Mouse (Mus musculus) urinary bladder, adult 18-20 months (tissue): ENCODE data around the gene Golga7b.

ENCODE experiments used
- DNase-seq, 2 experiments: peaks; one replicate each; pipeline ENCODE4 v3.0.0; 2022; ENCODE audit warnings: low spot score in 2 of 2, mixed read lengths in 2 of 2

Golga7b gene

GRCm38 (mm10) chr19:42249976-42250914 lies 2.9 kb downstream of the Golga7b start:
- no peak for DNase-seq

GRCm38 (mm10) chr19:42255438-42255783 lies 8.0 kb downstream of the Golga7b start:
- no peak for DNase-seq

- peak; percentile 8 to 34 for DNase-seq
These were observed 8.6 kb downstream of the Golga7b start for GRCm38 (mm10) chr19:42255784-42256610.

GRCm38 (mm10) chr19:42256611-42257240 lies 9.4 kb downstream of the Golga7b start:
- DNase-seq: no peak

- DNase-seq: no peak
These were observed 9.9 kb downstream of the Golga7b start for GRCm38 (mm10) chr19:42257241-42257635.

- DNase-seq: no peak
These were observed 10.7 kb downstream of the Golga7b start for GRCm38 (mm10) chr19:42258031-42258430.

- DNase-seq: no peak
These were observed 11.2 kb downstream of the Golga7b start for GRCm38 (mm10) chr19:42258596-42258995.

GRCm38 (mm10) chr19:42260486-42260885 lies 13.1 kb downstream of the Golga7b start:
- DNase-seq: no peak

GRCm38 (mm10) chr19:42263524-42263923 lies 16.1 kb downstream of the Golga7b start:
- DNase-seq: no peak

GRCm38 (mm10) chr19:42268337-42268736 lies 21.0 kb downstream of the Golga7b start:
- DNase-seq: no peak

GRCm38 (mm10) chr19:42270119-42270518 lies 22.7 kb downstream of the Golga7b start:
- DNase-seq: no peak

- DNase-seq: no peak
These were observed 23.8 kb downstream of the Golga7b start for GRCm38 (mm10) chr19:42271182-42271581.

GRCm38 (mm10) chr19:42272003-42272963 lies 24.9 kb downstream of the Golga7b start:
- DNase-seq: peak; percentile 52 to 76

- DNase-seq: no peak
These were observed 29.9 kb downstream of the Golga7b start for GRCm38 (mm10) chr19:42277288-42277687.

GRCm38 (mm10) chr19:42278461-42278860 lies 31.1 kb downstream of the Golga7b start:
- DNase-seq: no peak

GRCm38 (mm10) chr19:42279611-42280010 lies 32.2 kb downstream of the Golga7b start:
- DNase-seq: no peak

- no peak for DNase-seq
These were observed 36.8 kb downstream of the Golga7b start for GRCm38 (mm10) chr19:42284178-42284577.

GRCm38 (mm10) chr19:42288361-42288760 lies 41.0 kb downstream of the Golga7b start:
- no peak for DNase-seq

- no peak for DNase-seq
These were observed 43.7 kb downstream of the Golga7b start for GRCm38 (mm10) chr19:42290954-42291661.

- no peak for DNase-seq
These were observed 44.7 kb downstream of the Golga7b start for GRCm38 (mm10) chr19:42292106-42292505.
